Mouse (Mus musculus) ES-E14 (cell line): ENCODE measurements around the gene Iqcf5. TPM values are rescaled to one million over a fixed set of nuclear protein-coding genes. Genes with fewer than 3 reads are reported as not detected.
A peak's percentile ranks its signal among the peaks of the same experiment; 100 is the strongest.

Source experiments
- DNase-seq: peaks from one replicate; pipeline ENCODE4 v3.0.0-alpha.2; 2013; ENCODE audit warnings: low read depth, low spot score
- H3K27ac ChIP-seq: 2 replicates; pipeline ENCODE4 v1.5.1; 2012; ENCODE audit warnings: low read depth, mild to moderate bottlenecking, low read length, moderate library complexity, mixed read lengths; ENCODE audit not compliant: poor library complexity, insufficient read depth, severe bottlenecking
- H3K36me3 ChIP-seq: 2 replicates; pipeline ENCODE4 v1.6.1; 2012; ENCODE audit warnings: mild to moderate bottlenecking, low read length, moderate library complexity, mixed read lengths; ENCODE audit not compliant: control insufficient read depth, poor library complexity, insufficient read depth, severe bottlenecking
- H3K4me1 ChIP-seq, 2 experiments: fragments of 150-350 bp in 1 of 2; sonication (generic) in 1 of 2; 2 replicates each; pipeline ENCODE4 v1.6.1; 2012; ENCODE audit warnings: low read length in 2 of 2, mild to moderate bottlenecking in 1 of 2, mixed read lengths in 1 of 2; ENCODE audit not compliant: control insufficient read depth in 2 of 2, insufficient read depth in 2 of 2, poor library complexity in 1 of 2
- H3K4me3 ChIP-seq, 2 experiments: fragments of 150-350 bp in 1 of 2; sonication (generic) in 1 of 2; 2 replicates each; pipeline ENCODE4 v1.5.1; 2012; ENCODE audit warnings: low read length in 2 of 2, low read depth in 1 of 2, mild to moderate bottlenecking in 1 of 2, mixed read lengths in 1 of 2; ENCODE audit not compliant: insufficient read depth in 1 of 2, poor library complexity in 1 of 2, severe bottlenecking in 1 of 2
- H3K9ac ChIP-seq: 2 replicates; pipeline ENCODE4 v1.6.1; 2012; ENCODE audit warnings: low read depth, mild to moderate bottlenecking, low read length, mixed read lengths; ENCODE audit not compliant: poor library complexity, insufficient read depth, severe bottlenecking
- H3K9me3 ChIP-seq: fragments of 150-350 bp; sonication (generic); 2 replicates; pipeline ENCODE4 v1.6.1; 2012; ENCODE audit warnings: low read depth, mild to moderate bottlenecking, low read length; ENCODE audit not compliant: control insufficient read depth, insufficient read depth
- CHD2 ChIP-seq: IDR thresholded peaks from 2 replicates; pipeline ENCODE4 v1.6.1; 2014; ENCODE audit warnings: mild to moderate bottlenecking, low read depth, low read length, inconsistent platforms
- HCFC1 ChIP-seq: IDR thresholded peaks from 2 replicates; pipeline ENCODE4 v1.6.1; 2012; ENCODE audit warnings: low read length, inconsistent platforms, borderline replicate concordance; ENCODE audit not compliant: insufficient read depth
- MAFK ChIP-seq: IDR thresholded peaks from 2 replicates; pipeline ENCODE4 v1.6.1; 2014; ENCODE audit warnings: mild to moderate bottlenecking, low read depth, low read length, inconsistent platforms; ENCODE audit not compliant: insufficient read depth
- ZC3H11A ChIP-seq: IDR thresholded peaks from 2 replicates; pipeline ENCODE4 v1.6.1; 2012; ENCODE audit warnings: low read depth, mild to moderate bottlenecking, inconsistent platforms, low read length, borderline replicate concordance
- ZNF384 ChIP-seq: IDR thresholded peaks from 2 replicates; pipeline ENCODE4 v1.6.1; 2012; ENCODE audit warnings: low read depth, low read length, inconsistent platforms
- in situ Hi-C, 2 experiments: fragments of 600-800 bp; cut with MboI; formaldehyde crosslinking; loops; one replicate each; pipeline ENCODE4 v1.15.1; 2025; ENCODE audit warnings: low sequenced_read_pairs in 2 of 2, inconsistent platforms in 1 of 2; ENCODE audit not compliant: unreplicated experiment in 2 of 2
- total RNA-seq: library from RNA; depleted of rRNA; stranded (reverse); fragments of 300-350 nt; gene quantifications from 2 replicates; pipeline ENCODE4 v1.2.3, GENCODE M21; 2012

Gene Iqcf5
- total RNA-seq, 1 experiment, result 0.89 TPM

DNA sequence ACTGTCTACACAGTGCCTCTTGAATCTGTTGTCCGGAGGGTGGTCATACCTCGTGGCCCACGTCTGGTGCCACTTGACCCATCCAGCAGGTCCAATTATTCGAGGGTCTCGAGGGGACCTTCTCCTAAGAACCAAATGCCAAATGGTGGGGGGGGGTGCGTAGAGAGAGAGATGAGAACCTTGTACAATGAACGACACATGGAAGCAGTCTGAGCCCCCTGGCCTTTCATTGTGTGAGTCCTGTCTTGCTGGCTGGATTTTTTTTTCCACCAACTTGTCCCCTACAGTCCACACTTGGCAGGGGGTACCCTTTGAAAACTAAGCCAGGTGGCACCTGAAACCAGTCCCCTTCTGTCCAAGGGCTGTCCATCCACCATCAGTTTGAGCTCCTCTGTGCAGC is 46.6 kb upstream of the Iqcf5 start:
- no peak overlapping the region for H3K27ac ChIP-seq
- peaks cover 3 to 36% of the 10 kb centered on the region in 2 experiments; a peak in 3 of 4 replicates for H3K4me1 ChIP-seq
- no peaks in the 10 kb centered on the region for H3K9me3 ChIP-seq
- in situ Hi-C loops, result no loop called here
- peaks cover 8% of the 10 kb centered on the region for H3K36me3 ChIP-seq
- no peak overlapping the region for H3K9ac ChIP-seq
- no peak overlapping the region for H3K4me3 ChIP-seq
- no peak for TF ChIP-seq ZNF384
- no peak for TF ChIP-seq MAFK
- no peak for TF ChIP-seq CHD2
- no peak for DNase-seq

DNA sequence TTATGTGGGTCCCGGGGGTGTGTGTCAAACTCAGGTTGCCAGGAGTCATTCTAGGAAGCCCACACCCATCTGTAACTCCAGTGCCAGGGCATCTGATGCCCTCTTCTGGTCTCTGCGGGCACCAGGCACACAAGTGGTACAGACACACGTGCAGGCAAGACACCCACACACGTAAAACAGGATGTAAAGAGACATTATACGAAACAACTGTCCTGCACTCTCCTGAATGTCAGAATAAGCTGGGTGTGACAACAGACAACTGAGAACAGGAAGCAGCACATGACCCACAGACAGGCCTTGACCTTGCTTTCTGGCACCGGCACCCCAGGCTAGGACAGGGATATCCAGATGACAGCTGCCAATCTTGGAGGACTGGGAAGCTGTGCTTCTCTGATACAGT is 45.1 kb upstream of the Iqcf5 start:
- Histone ChIP-seq H3K36me3 (no peaks in the 10 kb centered on the region), H3K9ac (no peak overlapping the region), H3K4me1 (peaks cover 3 to 23% of the 10 kb centered on the region in 2 experiments; a peak in 2 of 4 replicates), H3K4me3 (no peak overlapping the region), H3K9me3 (no peaks in the 10 kb centered on the region), H3K27ac (no peak overlapping the region)
- no peak for DNase-seq
- in situ Hi-C loops, result no loop called here
- no peak for TF ChIP-seq CHD2
- TF ChIP-seq ZC3H11A, result no peak
- TF ChIP-seq MAFK, result no peak
- TF ChIP-seq ZNF384, result no peak
- no peak for TF ChIP-seq HCFC1

DNA sequence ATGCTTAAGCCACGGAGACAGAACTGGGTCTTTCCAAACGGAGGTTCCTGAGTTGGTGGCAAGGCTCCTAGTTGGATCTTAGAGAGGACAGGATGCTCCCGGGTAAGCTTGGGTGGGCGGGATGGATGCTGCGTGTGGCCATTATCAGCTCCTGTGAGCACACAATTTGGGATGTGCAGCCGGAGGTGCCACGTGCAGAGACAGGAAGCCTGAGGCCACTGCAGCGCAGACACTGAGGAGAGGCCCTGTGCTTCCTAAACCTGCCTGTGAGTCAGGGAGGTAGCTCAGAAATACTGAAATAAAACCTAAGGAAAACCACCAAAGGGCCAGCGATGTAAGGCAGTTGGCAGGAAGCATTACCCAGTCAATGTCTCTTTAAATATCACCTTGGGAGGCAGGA is 44.6 kb upstream of the Iqcf5 start:
- in situ Hi-C loops, result no loop called here
- TF ChIP-seq CHD2 (no peak), ZNF384 (no peak), MAFK (no peak), ZC3H11A (no peak), HCFC1 (no peak)
- no peak for DNase-seq
- Histone ChIP-seq H3K9me3 (no peaks in the 10 kb centered on the region), H3K4me3 (no peak overlapping the region), H3K36me3 (no peaks in the 10 kb centered on the region), H3K27ac (no peak overlapping the region), H3K4me1 (peaks cover 3 to 22% of the 10 kb centered on the region in 2 experiments; a peak in 2 of 4 replicates), H3K9ac (no peak overlapping the region)

DNA sequence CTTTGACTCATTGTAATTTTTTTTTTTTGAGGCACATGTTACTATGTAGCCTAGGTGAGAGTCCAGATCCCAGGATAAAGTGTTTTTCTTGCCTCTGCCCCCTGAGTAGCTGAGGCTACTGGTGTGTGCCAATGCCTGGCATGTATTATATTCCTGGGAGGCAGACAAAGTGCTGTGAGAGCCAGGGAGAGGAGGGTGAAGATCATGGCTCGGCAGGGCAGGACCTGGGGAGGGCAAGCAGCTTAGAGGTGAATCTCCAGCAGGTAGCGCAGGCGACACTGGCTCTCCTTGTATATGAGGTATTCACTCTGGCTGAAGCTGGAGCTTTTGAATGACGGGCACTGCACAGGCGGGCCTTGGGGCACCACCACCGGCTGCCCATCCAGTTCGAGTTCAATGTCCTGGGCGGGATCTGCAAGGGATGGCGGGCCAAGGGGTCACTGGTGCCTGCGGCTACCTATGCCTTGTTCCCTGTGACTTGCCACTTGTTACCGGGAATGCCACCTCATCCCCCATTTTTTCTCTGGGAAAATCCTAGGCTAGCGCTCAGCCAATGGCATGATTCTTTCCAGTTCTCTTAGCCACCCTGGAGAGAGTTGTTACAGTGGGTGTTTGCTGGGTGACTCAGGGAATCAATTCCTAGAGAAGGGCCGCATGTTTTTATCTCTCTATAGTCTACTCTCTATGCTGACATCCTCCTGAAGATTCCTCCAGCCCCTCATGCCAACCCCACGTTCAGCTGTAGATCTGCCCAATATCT is 43.2 kb upstream of the Iqcf5 start:
- no peak overlapping the region for H3K9ac ChIP-seq
- no peak overlapping the region for H3K27ac ChIP-seq
- H3K4me3 ChIP-seq, result peak overlapping the region; percentile 22 to 24; a peak in 2 of 4 replicates

DNA sequence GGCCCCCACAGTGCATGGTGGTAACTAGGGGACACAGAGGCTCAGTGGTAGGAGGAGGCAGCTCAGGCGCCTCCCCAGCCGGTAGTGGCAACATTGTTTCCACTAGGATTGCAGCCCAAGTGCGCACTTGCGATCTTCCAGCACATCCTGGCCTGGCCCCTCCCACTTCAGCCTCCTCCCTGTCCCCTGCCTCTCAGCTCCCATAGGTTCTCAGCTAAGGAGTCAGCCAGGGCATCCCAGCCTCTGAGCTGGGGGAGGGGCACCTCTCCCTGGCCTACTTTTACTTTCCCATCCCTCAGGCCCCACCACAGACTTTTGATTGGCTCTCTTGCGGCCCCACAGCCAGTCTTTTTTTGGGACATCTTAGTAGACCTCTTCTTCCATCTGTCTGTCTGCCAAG is 42.5 kb upstream of the Iqcf5 start:
- Histone ChIP-seq H3K4me3 (peak overlapping the region; percentile 22 to 24; a peak in 2 of 4 replicates), H3K9me3 (no peaks in the 10 kb centered on the region), H3K36me3 (no peaks in the 10 kb centered on the region), H3K9ac (no peak overlapping the region), H3K4me1 (peaks cover 5 to 30% of the 10 kb centered on the region in 2 experiments; a peak in 2 of 4 replicates), H3K27ac (no peak overlapping the region)
- no peak for DNase-seq
- in situ Hi-C loops, result no loop called here
- TF ChIP-seq CHD2 (0 out of 2 replicates have a peak, but pooled peaks have one; percentile 42), MAFK (no peak), HCFC1 (no peak), ZNF384 (no peak), ZC3H11A (no peak)

More for the DNA sequence above, 43.2 kb upstream of the Iqcf5 start:
- DNase-seq, result no peak
- no peak for TF ChIP-seq HCFC1
- no peak for TF ChIP-seq ZNF384
- peaks cover 2 to 27% of the 10 kb centered on the region in 2 experiments; a peak in 2 of 4 replicates for H3K4me1 ChIP-seq
- no peaks in the 10 kb centered on the region for H3K36me3 ChIP-seq
- in situ Hi-C loops, result no loop called here
- no peaks in the 10 kb centered on the region for H3K9me3 ChIP-seq
